Mouse (Mus musculus) MEL (cell line): ENCODE data around the gene Cacna1c. TPM values are rescaled to one million over a fixed set of nuclear protein-coding genes. Genes with fewer than 3 reads are reported as not detected.

Source experiments
- DNase-seq: peaks from one replicate; pipeline ENCODE4 v3.0.0; 2011; ENCODE audit warnings: low read depth, low spot score
- H3K27ac ChIP-seq: 2 replicates; pipeline ENCODE4 v1.5.1; 2012; ENCODE audit warnings: low read depth, mild to moderate bottlenecking, control low read depth, low read length, moderate library complexity; ENCODE audit not compliant: control insufficient read depth
- H3K27me3 ChIP-seq, 2 experiments: fragments of 150-350 bp in 1 of 2; sonication (generic) in 1 of 2; 2 replicates each; pipeline ENCODE4 v1.6.1; 2012; ENCODE audit warnings: low read length in 2 of 2, mild to moderate bottlenecking in 2 of 2, improper control_type of control experiment in 1 of 2, moderate library complexity in 1 of 2; ENCODE audit not compliant: insufficient read depth in 2 of 2, control insufficient read depth in 1 of 2
- H3K36me3 ChIP-seq, 2 experiments: 2 replicates each; pipeline ENCODE4 v1.6.1; 2012 to 2014; ENCODE audit warnings: low read length in 2 of 2, improper control_type of control experiment in 1 of 2, inconsistent platforms in 1 of 2, mild to moderate bottlenecking in 1 of 2; ENCODE audit not compliant: insufficient read depth in 2 of 2, control insufficient read depth in 1 of 2
- H3K4me1 ChIP-seq, 2 experiments: fragments of 150-350 bp in 1 of 2; sonication (generic) in 1 of 2; 2 replicates each; pipeline ENCODE4 v1.6.1; 2012; ENCODE audit warnings: low read length in 2 of 2, improper control_type of control experiment in 1 of 2, mild to moderate bottlenecking in 1 of 2; ENCODE audit not compliant: insufficient read depth in 2 of 2, control insufficient read depth in 1 of 2
- H3K4me3 ChIP-seq, 2 experiments: fragments of 150-350 bp in 1 of 2; sonication (generic) in 1 of 2; 2 replicates each; pipeline ENCODE4 v1.5.1; 2012; ENCODE audit warnings: low read depth in 2 of 2, low read length in 2 of 2, mild to moderate bottlenecking in 2 of 2, moderate library complexity in 2 of 2, control low read depth in 1 of 2, improper control_type of control experiment in 1 of 2; ENCODE audit not compliant: control insufficient read depth in 1 of 2, insufficient read depth in 1 of 2
- H3K79me2 ChIP-seq: 2 replicates; pipeline ENCODE4 v1.6.1; 2012; ENCODE audit warnings: mild to moderate bottlenecking, low read length, moderate library complexity; ENCODE audit not compliant: control insufficient read depth, poor library complexity, insufficient read depth
- H3K9ac ChIP-seq: 2 replicates; pipeline ENCODE4 v1.6.1; 2012; ENCODE audit warnings: low read depth, mild to moderate bottlenecking, control low read depth, low read length, moderate library complexity; ENCODE audit not compliant: control insufficient read depth, poor library complexity, severe bottlenecking
- H3K9me3 ChIP-seq: fragments of 150-350 bp; sonication (generic); replicated peaks from 2 replicates; pipeline ENCODE4 v1.6.1; 2012; ENCODE audit warnings: mild to moderate bottlenecking, low read length, improper control_type of control experiment, moderate library complexity; ENCODE audit not compliant: insufficient read depth
- BHLHE40 ChIP-seq: IDR thresholded peaks from 2 replicates; pipeline ENCODE4 v1.6.1; 2012; ENCODE audit warnings: low read depth, mild to moderate bottlenecking, inconsistent platforms, low read length, improper control_type of control experiment, borderline replicate concordance
- CHD1 ChIP-seq: IDR thresholded peaks from 2 replicates; pipeline ENCODE4 v1.6.1; 2012; ENCODE audit warnings: low read depth, mild to moderate bottlenecking, inconsistent platforms, low read length, improper control_type of control experiment
- CHD2 ChIP-seq: IDR thresholded peaks from 2 replicates; pipeline ENCODE4 v1.6.1; 2011; ENCODE audit warnings: low read length, improper control_type of control experiment
- CTCF ChIP-seq, 3 experiments: IDR thresholded peaks in 2 of 3; conservative IDR thresholded peaks in 1 of 3; 2 replicates each; pipeline ENCODE4 v1.5.1; 2011 to 2012; ENCODE audit warnings: low read length in 3 of 3, low read depth in 2 of 3, mild to moderate bottlenecking in 2 of 3, improper control_type of control experiment in 1 of 3, inconsistent platforms in 1 of 3, mixed read lengths in 1 of 3, moderate library complexity in 1 of 3; ENCODE audit not compliant: control insufficient read depth in 1 of 3, insufficient read depth in 1 of 3, poor library complexity in 1 of 3, severe bottlenecking in 1 of 3
- ELF1 ChIP-seq: IDR thresholded peaks from 2 replicates; pipeline ENCODE4 v1.6.1; 2014; ENCODE audit warnings: low read depth, mild to moderate bottlenecking, inconsistent platforms, low read length, improper control_type of control experiment, moderate library complexity
- EP300 ChIP-seq, 2 experiments: IDR thresholded peaks; 2 replicates each; pipeline ENCODE4 v1.6.1; 2011; ENCODE audit warnings: improper control_type of control experiment in 2 of 2, low read length in 2 of 2, low read depth in 1 of 2, mild to moderate bottlenecking in 1 of 2
- ETS1 ChIP-seq: IDR thresholded peaks from 2 replicates; pipeline ENCODE4 v1.6.1; 2012; ENCODE audit warnings: low read depth, mild to moderate bottlenecking, inconsistent platforms, low read length, improper control_type of control experiment, moderate library complexity
- GABPA ChIP-seq: IDR thresholded peaks from 2 replicates; pipeline ENCODE4 v1.6.1; 2012; ENCODE audit warnings: low read depth, mild to moderate bottlenecking, inconsistent platforms, low read length, improper control_type of control experiment, moderate library complexity
- GATA1 ChIP-seq: IDR thresholded peaks from 2 replicates; pipeline ENCODE4 v1.6.1; 2011; ENCODE audit warnings: low read depth, low read length, improper control_type of control experiment
- HCFC1 ChIP-seq: IDR thresholded peaks from 2 replicates; pipeline ENCODE4 v1.6.1; 2012; ENCODE audit warnings: low read depth, mild to moderate bottlenecking, inconsistent platforms, low read length, improper control_type of control experiment, moderate library complexity
- MAFK ChIP-seq: IDR thresholded peaks from 2 replicates; pipeline ENCODE4 v1.6.1; 2011; ENCODE audit warnings: low read depth, mild to moderate bottlenecking, low read length, improper control_type of control experiment, borderline replicate concordance
- MAZ ChIP-seq: IDR thresholded peaks from 2 replicates; pipeline ENCODE4 v1.6.1; 2012; ENCODE audit warnings: low read depth, mild to moderate bottlenecking, inconsistent platforms, low read length, improper control_type of control experiment
- MXI1 ChIP-seq: IDR thresholded peaks from 2 replicates; pipeline ENCODE4 v1.6.1; 2011; ENCODE audit warnings: mild to moderate bottlenecking, low read depth, low read length, improper control_type of control experiment
- MYB ChIP-seq: IDR thresholded peaks from 2 replicates; pipeline ENCODE4 v1.6.1; 2011; ENCODE audit warnings: mild to moderate bottlenecking, low read depth, low read length, improper control_type of control experiment
- MYC ChIP-seq: IDR thresholded peaks from 2 replicates; pipeline ENCODE4 v1.6.1; 2011; ENCODE audit warnings: low read depth, mild to moderate bottlenecking, low read length, improper control_type of control experiment, moderate library complexity
- NELFE ChIP-seq: IDR thresholded peaks from 2 replicates; pipeline ENCODE4 v1.6.1; 2011; ENCODE audit warnings: low read depth, low read length, improper control_type of control experiment
- NRF1 ChIP-seq: IDR thresholded peaks from 2 replicates; pipeline ENCODE4 v1.6.1; 2014; ENCODE audit warnings: low read depth, mild to moderate bottlenecking, inconsistent platforms, low read length, improper control_type of control experiment, moderate library complexity; ENCODE audit not compliant: poor library complexity, insufficient read depth, severe bottlenecking
- POLR2A ChIP-seq, 2 experiments: IDR thresholded peaks; 2 replicates each; pipeline ENCODE4 v1.6.1; 2011 to 2012; ENCODE audit warnings: low read length in 2 of 2, mild to moderate bottlenecking in 2 of 2, control low read depth in 1 of 2, improper control_type of control experiment in 1 of 2, low read depth in 1 of 2, moderate library complexity in 1 of 2; ENCODE audit not compliant: control insufficient read depth in 1 of 2, insufficient read depth in 1 of 2, poor library complexity in 1 of 2
- POLR2AphosphoS5 ChIP-seq: IDR thresholded peaks from 2 replicates; pipeline ENCODE4 v1.6.1; 2012; ENCODE audit warnings: low read depth, borderline replicate concordance, mild to moderate bottlenecking, inconsistent platforms, low read length, moderate library complexity, mixed read lengths
- RAD21 ChIP-seq: IDR thresholded peaks from 2 replicates; pipeline ENCODE4 v1.6.1; 2011; ENCODE audit warnings: mild to moderate bottlenecking, low read depth, low read length, improper control_type of control experiment
- SIN3A ChIP-seq: IDR thresholded peaks from 2 replicates; pipeline ENCODE4 v1.6.1; 2012; ENCODE audit warnings: low read length, improper control_type of control experiment, inconsistent platforms
- SMC3 ChIP-seq: IDR thresholded peaks from 2 replicates; pipeline ENCODE4 v1.6.1; 2011; ENCODE audit warnings: low read depth, low read length, improper control_type of control experiment
- TAL1 ChIP-seq: IDR thresholded peaks from 2 replicates; pipeline ENCODE4 v1.6.1; 2012; ENCODE audit warnings: mild to moderate bottlenecking, inconsistent platforms, low read length, moderate library complexity, mixed read lengths
- TBP ChIP-seq: IDR thresholded peaks from 2 replicates; pipeline ENCODE4 v1.8.0; 2011; ENCODE audit warnings: low read depth, low read length, improper control_type of control experiment
- TCF12 ChIP-seq: IDR thresholded peaks from 2 replicates; pipeline ENCODE4 v1.6.1; 2014; ENCODE audit warnings: low read depth, mild to moderate bottlenecking, inconsistent platforms, low read length, improper control_type of control experiment, moderate library complexity
- USF1 ChIP-seq: IDR thresholded peaks from 2 replicates; pipeline ENCODE4 v1.6.1; 2014; ENCODE audit warnings: low read depth, mild to moderate bottlenecking, inconsistent platforms, low read length, improper control_type of control experiment, moderate library complexity
- USF2 ChIP-seq, 2 experiments: IDR thresholded peaks; 2 replicates each; pipeline ENCODE4 v1.6.1; 2011 to 2012; ENCODE audit warnings: improper control_type of control experiment in 2 of 2, low read length in 2 of 2, borderline replicate concordance in 1 of 2, inconsistent platforms in 1 of 2, low read depth in 1 of 2, mild to moderate bottlenecking in 1 of 2; ENCODE audit not compliant: insufficient read depth in 1 of 2
- ZC3H11A ChIP-seq: IDR thresholded peaks from 2 replicates; pipeline ENCODE4 v1.6.1; 2012; ENCODE audit warnings: low read depth, mild to moderate bottlenecking, inconsistent platforms, low read length, improper control_type of control experiment
- ZKSCAN1 ChIP-seq: IDR thresholded peaks from 2 replicates; pipeline ENCODE4 v1.6.1; 2012; ENCODE audit warnings: low read depth, mild to moderate bottlenecking, inconsistent platforms, low read length, improper control_type of control experiment, moderate library complexity
- ZNF384 ChIP-seq: IDR thresholded peaks from 2 replicates; pipeline ENCODE4 v1.6.1; 2012; ENCODE audit warnings: low read depth, mild to moderate bottlenecking, inconsistent platforms, low read length, improper control_type of control experiment
- polyA plus RNA-seq, 2 experiments: library from polyadenylated mRNA; stranded (reverse) in 1 of 2; unstranded in 1 of 2; fragments of >175 nt in 1 of 2; fragments of >200 nt in 1 of 2; gene quantifications; 2 replicates each; pipeline versions ENCODE4 v1.2.1 to v1.2.4; 2012; ENCODE audit warnings: low replicate concordance in 2 of 2, low read depth in 1 of 2; ENCODE audit not compliant: insufficient read length in 2 of 2, insufficient read depth in 1 of 2, missing spikeins in 1 of 2
- total RNA-seq: library from RNA; depleted of rRNA; stranded (reverse); fragments of 300-350 nt; gene quantifications from 2 replicates; pipeline ENCODE4 v1.2.3, GENCODE M21; 2012

The Cacna1c gene
- total and polyA plus RNA-seq, 3 experiments, result 3.4 to 4.4 TPM; not detected in 1

DNA sequence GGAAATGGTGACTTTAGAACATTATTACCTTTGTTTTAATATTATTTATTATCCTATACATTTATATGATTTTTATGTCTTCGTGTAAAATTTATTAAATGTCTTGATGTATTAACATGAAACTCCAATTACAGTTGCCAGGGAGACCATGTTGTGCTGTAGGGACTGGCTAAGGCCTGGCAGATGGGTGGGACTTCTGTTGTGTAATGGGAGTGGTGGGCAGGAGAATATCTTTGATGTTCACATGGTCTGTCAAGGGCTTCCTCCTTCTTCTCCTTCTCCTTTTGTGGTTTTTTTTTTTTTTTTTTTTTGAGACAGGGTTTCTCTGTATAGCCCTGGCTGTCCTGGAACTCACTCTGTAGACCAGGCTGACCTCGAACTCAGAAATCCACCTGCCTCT is 363.6 kb downstream of the Cacna1c start:
- no peak overlapping the region for H3K4me3 ChIP-seq
- no peaks in the 10 kb centered on the region for H3K9me3 ChIP-seq
- peak; percentile 91 for DNase-seq
- H3K9ac ChIP-seq, result no peak overlapping the region
- H3K4me1 ChIP-seq, result peaks cover 22 to 27% of the 10 kb centered on the region in 2 experiments
- no peaks in the 10 kb centered on the region for H3K79me2 ChIP-seq
- no peak for TF ChIP-seq ZKSCAN1
- TF ChIP-seq USF1, result peak; percentile 35; the same call in 1 of the 2 replicates
- peak; percentile 52 for TF ChIP-seq GATA1
- peak; percentile 60 for TF ChIP-seq ETS1
- peak; percentile 64 for TF ChIP-seq TAL1
- no peak for TF ChIP-seq RAD21
- no peak for TF ChIP-seq CHD2
- peak; percentile 21; the same call in 1 of the 2 replicates for TF ChIP-seq MYC
- no peak for TF ChIP-seq CTCF (IDR thresholded peaks at IDR 0.05 in 2 of 3, conservative IDR thresholded peaks at IDR 0.05 in 1 of 3; ENCODE audit: control insufficient read depth in 1 of 3, insufficient read depth in 1 of 3, low read depth in 2 of 3, low read length in 3 of 3, poor library complexity in 1 of 3, severe bottlenecking in 1 of 3)
- TF ChIP-seq MXI1, result peak; percentile 56; the same call in 1 of the 2 replicates
- TF ChIP-seq EP300 (IDR thresholded peaks at IDR 0.05; ENCODE audit: low read depth in 1 of 2, low read length in 2 of 2), result peak; percentile 62 to 71
- TF ChIP-seq SIN3A, result peak; percentile 53
- peak; percentile 53; the same call in 1 of the 2 replicates for TF ChIP-seq TCF12
- no peak for TF ChIP-seq TBP
- no peak for TF ChIP-seq BHLHE40
- peak; percentile 95 for TF ChIP-seq ZNF384
- TF ChIP-seq GABPA, result no peak
- no peak for TF ChIP-seq NELFE
- TF ChIP-seq, all 39 proteins: peak for 10
- Histone ChIP-seq H3K27ac (peak overlapping the region; percentile 60), H3K27me3 (no peaks in the 10 kb centered on the region), H3K36me3 (peaks cover 0 to 32% of the 10 kb centered on the region in 2 experiments; a peak in 2 of 4 replicates)

GRCm38 (mm10) chr6:118830851-118831250 is 365.4 kb downstream of the Cacna1c start:
- Histone ChIP-seq H3K9ac (peak overlapping the region; percentile 56), H3K9me3 (no peaks in the 10 kb centered on the region), H3K4me1 (peaks cover 16 to 27% of the 10 kb centered on the region in 2 experiments), H3K4me3 (peak overlapping the region; percentile 14 to 33; a peak in 3 of 4 replicates), H3K36me3 (peaks cover 0 to 25% of the 10 kb centered on the region in 2 experiments; a peak in 2 of 4 replicates), H3K79me2 (no peaks in the 10 kb centered on the region), H3K27ac (peak overlapping the region; percentile 85), H3K27me3 (no peaks in the 10 kb centered on the region)
- peak; percentile 88 for DNase-seq
- TF ChIP-seq MYB (no peak), TAL1 (peak; percentile 56), NRF1 (no peak), ZKSCAN1 (no peak), MAZ (no peak), SMC3 (peak; percentile 45), CHD1 (no peak), CHD2 (no peak), ETS1 (peak; percentile 88), TCF12 (peak; percentile 82), MAFK (no peak), ELF1 (0 out of 2 replicates have a peak, but pooled peaks have one; percentile 15), HCFC1 (peak; percentile 62), POLR2AphosphoS5 (no peak), MXI1 (peak; percentile 42; the same call in 1 of the 2 replicates), POLR2A (IDR thresholded peaks at IDR 0.05; ENCODE audit: control insufficient read depth in 1 of 2, insufficient read depth in 1 of 2, low read depth in 1 of 2, low read length in 2 of 2, poor library complexity in 1 of 2) (0 out of 4 replicates have a peak, but pooled peaks of 1 of the 2 experiments have one; percentile 39), GATA1 (peak; percentile 96), EP300 (IDR thresholded peaks at IDR 0.05; ENCODE audit: low read depth in 1 of 2, low read length in 2 of 2) (peak; percentile 75 to 86; a peak in 3 of 4 replicates), USF2 (IDR thresholded peaks at IDR 0.05; ENCODE audit: borderline replicate concordance in 1 of 2, insufficient read depth in 1 of 2, low read depth in 1 of 2, low read length in 2 of 2) (no peak), BHLHE40 (peak; percentile 45; the same call in 1 of the 2 replicates), ZC3H11A (peak; percentile 3; the same call in 1 of the 2 replicates)
